Mouse (Mus musculus) testis, adult 2 months (tissue): ENCODE results near the gene Slc22a20.

Experiments
- CTCF ChIP-seq: fragments of 200-500 bp; IDR thresholded peaks from 2 replicates; pipeline ENCODE4 v1.5.1; 2012; ENCODE audit warnings: low read depth, mild to moderate bottlenecking, inconsistent platforms, low read length, moderate library complexity; ENCODE audit not compliant: control insufficient read depth, insufficient read depth, insufficient replicate concordance
- POLR2A ChIP-seq: fragments of 200-500 bp; IDR thresholded peaks from 2 replicates; pipeline ENCODE4 v1.6.1; 2012; ENCODE audit warnings: low read depth, mild to moderate bottlenecking, inconsistent platforms, low read length, moderate library complexity; ENCODE audit not compliant: control insufficient read depth

GRCm38 (mm10) chr19:5929634-5930596, 56.0 kb downstream of the Slc22a20 start:
- no peak for TF ChIP-seq POLR2A
- no peak for TF ChIP-seq CTCF
